Mouse (Mus musculus) CH12.LX (cell line): ENCODE results near the gene Exd1.

Experiments
- CTCF ChIP-seq, 2 experiments: IDR thresholded peaks in 1 of 2; conservative IDR thresholded peaks in 1 of 2; 2 replicates each; pipeline ENCODE4 v1.5.1; 2011 to 2012; ENCODE audit warnings: low read depth in 2 of 2, low read length in 2 of 2, improper control_type of control experiment in 1 of 2, inconsistent platforms in 1 of 2, mild to moderate bottlenecking in 1 of 2, moderate library complexity in 1 of 2
- EP300 ChIP-seq: IDR thresholded peaks from 2 replicates; pipeline ENCODE4 v1.6.1; 2011; ENCODE audit warnings: low read length, improper control_type of control experiment
- MAX ChIP-seq: IDR thresholded peaks from 2 replicates; pipeline ENCODE4 v1.6.1; 2011; ENCODE audit warnings: low read length, improper control_type of control experiment
- MAZ ChIP-seq: IDR thresholded peaks from 2 replicates; pipeline ENCODE4 v1.6.1; 2012; ENCODE audit warnings: low read depth, mild to moderate bottlenecking, inconsistent platforms, low read length, improper control_type of control experiment, moderate library complexity
- POLR2A ChIP-seq: IDR thresholded peaks from 2 replicates; pipeline ENCODE4 v1.6.1; 2011; ENCODE audit warnings: low read depth, mild to moderate bottlenecking, improper control_type of control experiment, low read length
- POLR2AphosphoS2 ChIP-seq: IDR thresholded peaks from 2 replicates; pipeline ENCODE4 v1.6.1; 2011; ENCODE audit warnings: low read depth, low read length, improper control_type of control experiment
- SMC3 ChIP-seq: IDR thresholded peaks from 2 replicates; pipeline ENCODE4 v1.6.1; 2011; ENCODE audit warnings: low read depth, low read length, improper control_type of control experiment

- no peak for TF ChIP-seq POLR2AphosphoS2
- TF ChIP-seq CTCF (conservative IDR thresholded peaks at IDR 0.05 in 1 of 2, IDR thresholded peaks at IDR 0.05 in 1 of 2; ENCODE audit: low read depth in 2 of 2, low read length in 2 of 2) = no peak
- no peak for TF ChIP-seq MAX
- TF ChIP-seq MAZ = no peak
- TF ChIP-seq SMC3 = no peak
- no peak for TF ChIP-seq POLR2A
- no peak for TF ChIP-seq EP300
These were observed 48.6 kb downstream of the Exd1 start for GRCm38 (mm10) chr2:119498859-119499258.
